Mouse (Mus musculus) liver, embryonic 12.5 days (tissue): ENCODE data around the gene Fgf22. TPM values are rescaled to one million over a fixed set of nuclear protein-coding genes. Genes with fewer than 3 reads are reported as not detected.

Source experiments
- ATAC-seq: fragments of 200-750 bp; cut with Nextera tagmentation; 2 replicates; pipeline ENCODE4 v1.8.0; 2017; ENCODE audit warnings: moderate number of reproducible peaks, mild to moderate bottlenecking, moderate library complexity
- H3K27ac ChIP-seq: fragments of 300-500 bp; sonication (generic); 2 replicates; pipeline ENCODE4 v1.5.1; 2016; ENCODE audit warnings: mild to moderate bottlenecking
- H3K27me3 ChIP-seq: fragments of 300-500 bp; sonication (generic); replicated peaks from 2 replicates; pipeline ENCODE4 v1.6.1; 2016; ENCODE audit warnings: mild to moderate bottlenecking, moderate library complexity
- H3K36me3 ChIP-seq: fragments of 300-500 bp; sonication (generic); 2 replicates; pipeline ENCODE4 v1.6.1; 2016; ENCODE audit warnings: mild to moderate bottlenecking, moderate library complexity
- H3K4me1 ChIP-seq: fragments of 300-500 bp; sonication (generic); 2 replicates; pipeline ENCODE4 v1.6.1; 2016
- H3K4me2 ChIP-seq: fragments of 300-500 bp; sonication (generic); 2 replicates; pipeline ENCODE4 v1.6.1; 2016; ENCODE audit warnings: mild to moderate bottlenecking, moderate library complexity
- H3K4me3 ChIP-seq: fragments of 300-500 bp; sonication (generic); 2 replicates; pipeline ENCODE4 v1.5.1; 2016; ENCODE audit warnings: mild to moderate bottlenecking, moderate library complexity
- H3K9ac ChIP-seq: fragments of 300-500 bp; sonication (generic); 2 replicates; pipeline ENCODE4 v1.6.1; 2016; ENCODE audit warnings: mild to moderate bottlenecking, moderate library complexity
- H3K9me3 ChIP-seq: fragments of 300-500 bp; sonication (generic); replicated peaks from 2 replicates; pipeline ENCODE4 v1.6.1; 2016; ENCODE audit warnings: mild to moderate bottlenecking, moderate library complexity
- WGBS: fragments of 180-500 bp; shearing (Covaris S2); methylation state at CpG from one replicate; pipeline ENCODE4 v1.1.7; 2016; ENCODE audit not compliant: insufficient replicate concordance; 5-methylcytosine and 5-hydroxymethylcytosine counted together
- polyA plus RNA-seq: library from polyadenylated mRNA; unstranded; fragments of >200 nt; fragmentation: Nextera tagmentation; extraction: Ambion mirVana; gene quantifications from 2 replicates; pipeline ENCODE4 v1.2.1, GENCODE M21; 2016

Gene Fgf22
- polyA plus RNA-seq, 1 experiment from 2014 or later, result 0.11 TPM

DNA sequence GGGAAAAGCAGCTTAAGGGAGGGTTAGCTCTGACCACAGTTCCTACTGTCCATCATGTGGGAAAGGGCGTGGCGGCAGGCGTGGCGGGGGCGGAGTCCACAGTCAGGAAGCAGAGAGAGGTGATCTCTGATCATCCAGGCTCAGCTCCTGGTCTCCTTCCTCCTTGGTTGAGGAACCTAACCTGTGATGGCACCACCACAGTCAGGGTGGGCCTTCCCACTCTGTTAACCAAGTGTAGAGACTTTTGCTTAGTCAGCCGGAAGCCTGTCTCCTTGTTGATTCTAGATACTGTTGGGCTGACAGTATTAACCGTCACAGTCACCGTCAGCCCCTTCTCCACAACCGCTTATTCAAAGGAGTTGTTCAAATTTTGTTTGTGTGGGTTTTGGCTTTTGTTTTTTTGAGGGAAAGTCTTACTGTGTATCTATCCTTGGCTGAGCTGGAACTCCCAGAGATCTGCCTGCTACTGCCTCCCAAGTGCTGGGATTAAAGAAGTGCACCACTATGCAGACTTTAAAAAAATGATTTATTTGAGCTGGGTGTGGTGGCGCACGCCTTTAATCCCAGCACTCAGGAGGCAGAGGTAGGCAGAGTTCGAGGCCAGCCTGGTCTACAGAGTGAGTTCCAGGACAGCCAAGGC lies 43.5 kb downstream of the Fgf22 start:
- Histone ChIP-seq H3K27me3 (peaks cover 14% of the 10 kb centered on the region), H3K9ac (no peak overlapping the region), H3K4me1 (peaks cover 81% of the 10 kb centered on the region), H3K36me3 (no peaks in the 10 kb centered on the region), H3K9me3 (no peaks in the 10 kb centered on the region), H3K4me3 (no peak overlapping the region), H3K27ac (peak overlapping the region; percentile 49), H3K4me2 (peak overlapping the region; percentile 18)
- WGBS, result 34% methylated on average over 12 of the region's 12 CpGs
- ATAC-seq, result 0 out of 2 replicates have a peak, but pooled peaks have one; percentile 19

GRCm38 (mm10) chr10:79800508-79800907 lies 45.6 kb downstream of the Fgf22 start:
- Histone ChIP-seq H3K36me3 (no peaks in the 10 kb centered on the region), H3K27me3 (peaks cover 5% of the 10 kb centered on the region; the same call in 1 of the 2 replicates), H3K27ac (no peak overlapping the region), H3K9me3 (no peaks in the 10 kb centered on the region), H3K4me3 (no peak overlapping the region), H3K9ac (no peak overlapping the region), H3K4me1 (peaks cover 80% of the 10 kb centered on the region), H3K4me2 (no peak overlapping the region)
- 78% methylated on average over 11 of the region's 11 CpGs for WGBS
- no peak for ATAC-seq

DNA sequence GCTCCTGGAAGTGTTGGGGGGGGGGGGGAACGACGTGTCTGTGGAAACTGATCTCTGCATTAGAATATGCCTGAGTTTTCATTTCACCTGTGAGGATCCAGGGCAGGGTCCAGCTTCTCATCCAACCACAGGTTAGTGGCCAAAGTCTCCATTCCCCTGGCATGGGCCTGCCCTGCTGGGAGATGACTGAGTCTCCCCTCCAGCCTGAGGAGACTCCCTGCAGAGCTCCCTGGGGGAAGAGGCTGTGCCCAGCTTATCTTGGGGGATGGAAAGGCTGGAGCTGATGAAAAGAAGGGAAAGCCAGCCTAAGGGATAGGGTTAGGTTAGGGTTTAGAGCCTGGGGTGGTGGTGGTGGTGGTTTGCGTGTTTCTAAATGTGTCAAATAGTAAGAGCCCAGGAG lies 47.0 kb downstream of the Fgf22 start:
- Histone ChIP-seq H3K36me3 (no peaks in the 10 kb centered on the region), H3K4me1 (peaks cover 81% of the 10 kb centered on the region), H3K4me2 (peak overlapping the region; percentile 43), H3K9me3 (no peaks in the 10 kb centered on the region), H3K27me3 (peaks cover 5% of the 10 kb centered on the region; the same call in 1 of the 2 replicates), H3K4me3 (no peak overlapping the region), H3K27ac (peak overlapping the region; percentile 20), H3K9ac (no peak overlapping the region)
- 33% methylated on average over 3 of the region's 3 CpGs for WGBS
- no peak for ATAC-seq

GRCm38 (mm10) chr10:79802331-79802971 lies 47.6 kb downstream of the Fgf22 start:
- H3K4me2 ChIP-seq, result peak overlapping the region; percentile 43
- no peak overlapping the region for H3K4me3 ChIP-seq
- peak; percentile 30 for ATAC-seq
- H3K36me3 ChIP-seq, result no peaks in the 10 kb centered on the region
- H3K9ac ChIP-seq, result no peak overlapping the region
- H3K4me1 ChIP-seq, result peaks cover 81% of the 10 kb centered on the region
- 45% methylated on average over 11 of the region's 11 CpGs for WGBS
- peaks cover 5% of the 10 kb centered on the region; the same call in 1 of the 2 replicates for H3K27me3 ChIP-seq
- no peaks in the 10 kb centered on the region for H3K9me3 ChIP-seq
- peak overlapping the region; percentile 22 for H3K27ac ChIP-seq

DNA sequence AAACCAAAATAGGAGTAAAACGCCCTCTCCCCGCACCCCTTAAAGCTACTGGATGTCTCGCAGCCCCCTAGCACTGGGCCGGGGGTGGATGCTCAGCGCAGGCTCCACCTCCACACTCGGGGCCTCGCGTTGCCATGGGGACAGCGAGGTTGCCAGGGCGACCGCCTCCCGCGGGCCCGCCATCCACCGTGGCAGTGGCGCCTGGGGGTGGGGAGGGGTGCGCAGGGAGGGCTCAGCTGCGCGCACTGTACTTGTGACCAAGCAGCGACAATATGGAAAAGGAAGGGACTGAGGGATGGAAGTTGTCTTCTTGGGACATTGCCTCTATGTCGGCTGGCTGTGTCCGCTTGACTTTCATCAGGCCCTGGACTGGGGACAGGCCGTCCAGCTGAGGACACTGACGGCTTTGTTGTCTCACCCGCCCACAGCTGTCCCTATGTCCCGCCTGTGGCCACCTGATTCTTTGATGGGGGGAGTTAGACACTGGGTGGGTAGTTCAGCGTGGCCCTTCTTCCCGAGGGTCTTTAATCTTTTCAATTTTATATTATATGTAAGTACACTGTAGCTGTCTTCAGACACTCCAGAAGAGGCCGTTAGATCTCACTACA lies 48.9 kb downstream of the Fgf22 start:
- Histone ChIP-seq H3K9me3 (no peaks in the 10 kb centered on the region), H3K27me3 (peaks cover 5% of the 10 kb centered on the region; the same call in 1 of the 2 replicates), H3K9ac (no peak overlapping the region), H3K4me1 (peaks cover 79% of the 10 kb centered on the region), H3K27ac (no peak overlapping the region), H3K36me3 (no peaks in the 10 kb centered on the region), H3K4me2 (no peak overlapping the region), H3K4me3 (no peak overlapping the region)
- ATAC-seq, result 0 out of 2 replicates have a peak, but pooled peaks have one; percentile 9
- WGBS, result 45% methylated on average over 29 of the region's 29 CpGs

DNA sequence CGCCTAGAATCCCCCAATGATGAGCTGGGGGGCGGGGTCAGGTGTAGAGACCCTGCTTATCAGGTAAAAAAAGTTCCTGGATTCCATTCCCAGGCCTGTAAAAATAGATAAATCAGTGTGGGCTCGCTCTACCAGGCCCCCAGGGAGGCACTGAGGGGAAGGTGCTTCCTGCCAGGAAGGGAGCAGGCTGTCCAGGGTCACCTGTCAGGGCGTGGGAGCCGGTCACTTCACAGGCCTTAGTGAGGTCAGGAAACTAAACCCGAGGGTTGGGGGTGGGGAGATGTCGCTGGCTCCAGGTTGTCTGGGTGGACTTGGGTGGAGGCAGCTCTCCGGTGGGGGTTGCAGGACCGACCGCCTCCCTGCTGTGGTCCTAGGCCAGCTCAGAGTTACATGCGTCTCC lies 50.8 kb downstream of the Fgf22 start:
- Histone ChIP-seq H3K9me3 (no peaks in the 10 kb centered on the region), H3K36me3 (no peaks in the 10 kb centered on the region), H3K4me3 (no peak overlapping the region), H3K9ac (no peak overlapping the region), H3K4me2 (no peak overlapping the region), H3K4me1 (peaks cover 71% of the 10 kb centered on the region), H3K27me3 (peaks cover 5% of the 10 kb centered on the region; the same call in 1 of the 2 replicates), H3K27ac (no peak overlapping the region)
- WGBS, result 47% methylated on average over 11 of the region's 11 CpGs
- no peak for ATAC-seq

- H3K9me3 ChIP-seq, result no peaks in the 10 kb centered on the region
- H3K27ac ChIP-seq, result no peak overlapping the region
- H3K4me2 ChIP-seq, result no peak overlapping the region
- H3K27me3 ChIP-seq, result peaks cover 5% of the 10 kb centered on the region; the same call in 1 of the 2 replicates
- 79% methylated on average over 9 of the region's 9 CpGs for WGBS
- no peak for ATAC-seq
- H3K9ac ChIP-seq, result no peak overlapping the region
- peaks cover 68% of the 10 kb centered on the region for H3K4me1 ChIP-seq
- H3K36me3 ChIP-seq, result no peaks in the 10 kb centered on the region
- H3K4me3 ChIP-seq, result no peak overlapping the region
Observed at GRCm38 (mm10) chr10:79806331-79806730, 51.5 kb downstream of the Fgf22 start.

DNA sequence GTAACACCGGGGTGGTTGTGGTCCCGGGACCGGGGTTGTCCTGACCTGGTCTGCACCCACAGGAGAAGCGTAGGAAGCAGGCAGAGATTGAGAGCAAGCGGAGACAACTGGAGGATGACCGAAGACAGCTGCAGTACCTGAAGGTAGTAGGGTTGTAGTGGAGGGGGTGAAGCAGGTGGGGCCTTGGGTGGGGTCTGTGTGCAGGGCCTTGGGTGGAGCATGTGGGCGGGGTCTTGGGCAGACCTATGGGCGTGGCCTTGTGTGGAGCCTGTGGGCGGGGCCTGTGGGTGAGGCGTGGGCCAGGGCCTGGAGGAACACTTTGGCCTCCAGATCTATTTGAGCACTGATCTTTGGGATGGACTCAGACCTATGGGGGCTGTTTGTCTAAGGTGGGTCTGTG lies 52.1 kb downstream of the Fgf22 start:
- Histone ChIP-seq H3K4me1 (peaks cover 64% of the 10 kb centered on the region), H3K27ac (no peak overlapping the region), H3K36me3 (no peaks in the 10 kb centered on the region), H3K27me3 (peaks cover 5% of the 10 kb centered on the region; the same call in 1 of the 2 replicates), H3K4me2 (peak overlapping the region; percentile 13), H3K9me3 (no peaks in the 10 kb centered on the region), H3K4me3 (no peak overlapping the region), H3K9ac (no peak overlapping the region)
- 61% methylated on average over 10 of the region's 10 CpGs for WGBS
- peak; percentile 4; the same call in 1 of the 2 replicates for ATAC-seq

- Histone ChIP-seq H3K9me3 (no peaks in the 10 kb centered on the region), H3K9ac (no peak overlapping the region), H3K4me2 (no peak overlapping the region), H3K4me3 (no peak overlapping the region), H3K4me1 (peaks cover 55% of the 10 kb centered on the region), H3K36me3 (no peaks in the 10 kb centered on the region), H3K27me3 (peaks cover 5% of the 10 kb centered on the region; the same call in 1 of the 2 replicates), H3K27ac (no peak overlapping the region)
- 62% methylated on average over 11 of the region's 11 CpGs for WGBS
- ATAC-seq, result no peak
Observed at GRCm38 (mm10) chr10:79807826-79808225, 53.0 kb downstream of the Fgf22 start.

Other genes with a start within 250 kb of the Fgf22 start
- 18.0 and 19.9 TPM in 2 replicates for gene Plpp2, start 221.3 kb upstream of the Fgf22 start, polyA plus RNA-seq
- 20.1 and 20.5 TPM in 2 replicates for gene Mier2, start 199.9 kb upstream of the Fgf22 start, polyA plus RNA-seq
- gene Theg, start 167.7 kb upstream of the Fgf22 start, polyA plus RNA-seq, result not detected in 2 replicates
- not detected in 2 replicates for gene C2cd4c, start 141.1 kb upstream of the Fgf22 start, polyA plus RNA-seq
- gene Shc2, start 117.2 kb upstream of the Fgf22 start, polyA plus RNA-seq, result 1.2 TPM in 2 replicates
- not detected in 2 replicates for gene Odf3l2, start 109.3 kb upstream of the Fgf22 start, polyA plus RNA-seq
- 0.32 and 0.54 TPM in 2 replicates for gene Madcam1, start 90.5 kb upstream of the Fgf22 start, polyA plus RNA-seq
- 30.4 and 34.2 TPM in 2 replicates for gene Tpgs1, start 85.7 kb upstream of the Fgf22 start, polyA plus RNA-seq
- gene Cdc34, start 72.9 kb upstream of the Fgf22 start, polyA plus RNA-seq, result 188 and 196 TPM in 2 replicates
- gene Gzmm, start 66.1 kb upstream of the Fgf22 start, polyA plus RNA-seq, result 0.26 and 0.41 TPM in 2 replicates
- gene Bsg, start 50.6 kb upstream of the Fgf22 start, polyA plus RNA-seq, result 1,008 and 1,045 TPM in 2 replicates
- gene Hcn2, start 38.4 kb upstream of the Fgf22 start, polyA plus RNA-seq, result 0.11 TPM in 1 of 2 replicates, not detected in the other
- 28.3 and 30.1 TPM in 2 replicates for gene Polrmt, start 8.5 kb upstream of the Fgf22 start, polyA plus RNA-seq
- 79.6 and 80.4 TPM in 2 replicates for gene Rnf126, start 11.9 kb downstream of the Fgf22 start, polyA plus RNA-seq
- gene Fstl3, start 22.2 kb downstream of the Fgf22 start, polyA plus RNA-seq, result 0.80 and 0.98 TPM in 2 replicates
- 1.4 and 2.2 TPM in 2 replicates for gene Prss57, start 35.9 kb downstream of the Fgf22 start, polyA plus RNA-seq
- gene Palm, start 38.5 kb downstream of the Fgf22 start, polyA plus RNA-seq, result 12.4 and 13.2 TPM in 2 replicates
- gene Misp, start 65.9 kb downstream of the Fgf22 start, polyA plus RNA-seq, result 0.49 and 0.54 TPM in 2 replicates
- gene Ptbp1, start 99.4 kb downstream of the Fgf22 start, polyA plus RNA-seq, result 207 and 211 TPM in 2 replicates
- gene Prtn3, start 119.4 kb downstream of the Fgf22 start, polyA plus RNA-seq, result 38.4 and 38.6 TPM in 2 replicates
- 8.2 and 10.0 TPM in 2 replicates for gene Plppr3, start 119.6 kb downstream of the Fgf22 start, polyA plus RNA-seq
- 12.1 and 15.4 TPM in 2 replicates for gene Elane, start 131.2 kb downstream of the Fgf22 start, polyA plus RNA-seq
- not detected in 2 replicates for gene Cfd, start 135.8 kb downstream of the Fgf22 start, polyA plus RNA-seq
- 26.6 and 27.4 TPM in 2 replicates for gene Med16, start 153.8 kb downstream of the Fgf22 start, polyA plus RNA-seq
- 0.98 and 11.0 TPM in 2 replicates for gene Gm26602, start 155.8 kb downstream of the Fgf22 start, polyA plus RNA-seq
- gene Kiss1r, start 161.9 kb downstream of the Fgf22 start, polyA plus RNA-seq, result 0.35 and 0.43 TPM in 2 replicates
- gene R3hdm4, start 166.1 kb downstream of the Fgf22 start, polyA plus RNA-seq, result 67.5 and 74.1 TPM in 2 replicates
- gene Arid3a, start 172.0 kb downstream of the Fgf22 start, polyA plus RNA-seq, result 5.6 and 6.4 TPM in 2 replicates
- 99.9 and 114 TPM in 2 replicates for gene Wdr18, start 205.1 kb downstream of the Fgf22 start, polyA plus RNA-seq
- 0.14 TPM in 2 replicates for gene Grin3b, start 215.6 kb downstream of the Fgf22 start, polyA plus RNA-seq
- gene Tmem259, start 229.3 kb downstream of the Fgf22 start, polyA plus RNA-seq, result 17.2 and 17.5 TPM in 2 replicates
- 68.2 and 75.4 TPM in 2 replicates for gene Cnn2, start 233.5 kb downstream of the Fgf22 start, polyA plus RNA-seq
- gene Abca7, start 241.4 kb downstream of the Fgf22 start, polyA plus RNA-seq, result 10.5 and 12.1 TPM in 2 replicates